Mouse (Mus musculus): Measurements from ENCODE around the gene 4930519P11Rik. TPM values are rescaled to one million over a fixed set of nuclear protein-coding genes. Genes with fewer than 3 reads are reported as not detected.

Gene 4930519P11Rik
- polyA plus RNA-seq, 1 experiment from 2014 or later, result 0.40 TPM

DNA sequence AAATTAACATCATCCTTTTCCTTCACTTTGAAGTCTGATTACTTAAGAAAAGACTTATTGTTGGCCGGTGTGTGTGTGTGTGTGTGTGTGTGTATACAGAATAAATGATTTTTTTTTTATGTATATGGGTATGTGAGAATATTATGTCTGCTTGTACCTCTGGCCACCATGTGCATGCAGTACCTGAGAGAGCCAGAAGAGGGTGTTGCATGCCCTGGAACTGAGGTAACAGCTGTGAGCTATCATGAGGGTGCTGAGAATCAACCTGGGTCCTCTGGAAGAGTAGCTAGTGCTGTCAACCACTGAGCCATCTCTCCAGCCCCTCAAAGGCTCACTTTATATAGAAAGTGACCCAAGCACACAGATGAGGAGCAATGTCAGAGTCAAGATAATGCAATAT lies 31.8 kb downstream of the 4930519P11Rik start:
- no peak for DNase-seq
- TF ChIP-seq CTCF (IDR thresholded peaks at IDR 0.05; ENCODE audit: low read depth) (peak; percentile 53), EP300 (IDR thresholded peaks at IDR 0.05; ENCODE audit: low read depth) (no peak)
- no peak overlapping the region for H3K9ac ChIP-seq (replicated peaks)
- H3K27ac ChIP-seq (ENCODE audit: low read depth), result no peak overlapping the region
- H3K4me1 ChIP-seq (ENCODE audit: insufficient read depth), result no peaks in the 10 kb centered on the region
- H3K9me3 ChIP-seq (ENCODE audit: low read length), result no peaks in the 10 kb centered on the region
- no peak overlapping the region for H3K4me3 ChIP-seq (ENCODE audit: low read depth, low read length)
- no peaks in the 10 kb centered on the region for H3K27me3 ChIP-seq (ENCODE audit: insufficient read depth, low read length)
- no peak overlapping the region for H3K4me2 ChIP-seq (ENCODE audit: low read depth, low read length)
- ATAC-seq, result no peak
- 93% methylated on average over 1 of the region's 1 CpGs for WGBS (ENCODE audit: insufficient replicate concordance)
- H3K36me3 ChIP-seq (replicated peaks; ENCODE audit: insufficient read depth, low read length), result peaks cover 2% of the 10 kb centered on the region; the same call in 1 of the 2 replicates

DNA sequence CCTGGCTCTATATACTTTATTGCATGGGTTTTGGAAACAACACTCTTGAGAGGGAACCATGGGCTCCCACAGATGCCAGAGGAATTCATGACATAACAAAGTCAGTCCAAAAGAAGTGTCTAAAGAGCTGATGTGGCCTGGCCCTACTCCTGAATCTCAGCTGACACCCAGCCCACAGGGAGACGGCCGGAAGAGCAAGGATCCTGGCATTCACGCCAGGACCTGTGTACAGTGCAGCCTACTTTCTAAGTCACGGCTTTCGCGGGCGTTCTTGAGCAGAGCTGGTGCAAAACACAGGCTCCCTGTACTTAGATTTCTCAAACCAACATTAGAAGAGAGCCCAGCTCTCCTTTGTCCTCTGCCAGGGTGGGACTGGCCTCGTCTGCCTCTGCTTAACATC lies 32.7 kb downstream of the 4930519P11Rik start:
- H3K4me2 ChIP-seq (ENCODE audit: low read depth, low read length), result no peak overlapping the region
- TF ChIP-seq CTCF (IDR thresholded peaks at IDR 0.05; ENCODE audit: low read depth) (no peak), EP300 (IDR thresholded peaks at IDR 0.05; ENCODE audit: low read depth) (no peak)
- no peaks in the 10 kb centered on the region for H3K4me1 ChIP-seq (ENCODE audit: insufficient read depth)
- H3K36me3 ChIP-seq (replicated peaks; ENCODE audit: insufficient read depth, low read length), result no peaks in the 10 kb centered on the region
- H3K27me3 ChIP-seq (ENCODE audit: insufficient read depth, low read length), result no peaks in the 10 kb centered on the region
- DNase-seq (no peak), ATAC-seq (no peak)
- H3K4me3 ChIP-seq (ENCODE audit: low read depth, low read length), result no peak overlapping the region
- H3K27ac ChIP-seq (ENCODE audit: low read depth), result no peak overlapping the region
- 82% methylated on average over 8 of the region's 8 CpGs for WGBS (ENCODE audit: insufficient replicate concordance)
- no peak overlapping the region for H3K9ac ChIP-seq (replicated peaks)
- no peaks in the 10 kb centered on the region for H3K9me3 ChIP-seq (ENCODE audit: low read length)

DNA sequence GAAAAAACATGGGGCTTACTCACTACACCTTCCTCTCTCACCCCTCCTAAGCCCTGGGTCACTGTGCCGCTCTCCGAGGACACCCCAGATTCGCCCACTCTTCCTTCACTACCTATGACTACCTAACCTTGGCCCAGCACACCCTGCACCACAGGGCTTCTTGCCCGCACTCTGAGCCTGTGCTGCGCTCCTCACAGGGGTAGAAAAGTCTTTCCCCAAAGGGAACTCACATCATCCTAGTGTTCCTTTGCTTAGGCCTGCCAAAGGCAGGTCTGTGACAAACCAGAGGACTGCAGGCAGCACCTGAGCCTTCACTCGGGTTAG lies 35.5 kb downstream of the 4930519P11Rik start:
- Histone ChIP-seq H3K9me3 (ENCODE audit: low read length) (no peaks in the 10 kb centered on the region), H3K4me3 (ENCODE audit: low read depth, low read length) (no peak overlapping the region), H3K9ac (replicated peaks) (no peak overlapping the region), H3K4me2 (ENCODE audit: low read depth, low read length) (no peak overlapping the region), H3K36me3 (replicated peaks; ENCODE audit: insufficient read depth, low read length) (no peaks in the 10 kb centered on the region), H3K27ac (ENCODE audit: low read depth) (no peak overlapping the region), H3K27me3 (ENCODE audit: insufficient read depth, low read length) (no peaks in the 10 kb centered on the region), H3K4me1 (ENCODE audit: insufficient read depth) (no peaks in the 10 kb centered on the region)
- ATAC-seq (no peak), DNase-seq (no peak)
- 89% methylated on average over 6 of the region's 6 CpGs for WGBS (ENCODE audit: insufficient replicate concordance)
- TF ChIP-seq CTCF (IDR thresholded peaks at IDR 0.05; ENCODE audit: low read depth) (no peak), EP300 (IDR thresholded peaks at IDR 0.05; ENCODE audit: low read depth) (no peak)

DNA sequence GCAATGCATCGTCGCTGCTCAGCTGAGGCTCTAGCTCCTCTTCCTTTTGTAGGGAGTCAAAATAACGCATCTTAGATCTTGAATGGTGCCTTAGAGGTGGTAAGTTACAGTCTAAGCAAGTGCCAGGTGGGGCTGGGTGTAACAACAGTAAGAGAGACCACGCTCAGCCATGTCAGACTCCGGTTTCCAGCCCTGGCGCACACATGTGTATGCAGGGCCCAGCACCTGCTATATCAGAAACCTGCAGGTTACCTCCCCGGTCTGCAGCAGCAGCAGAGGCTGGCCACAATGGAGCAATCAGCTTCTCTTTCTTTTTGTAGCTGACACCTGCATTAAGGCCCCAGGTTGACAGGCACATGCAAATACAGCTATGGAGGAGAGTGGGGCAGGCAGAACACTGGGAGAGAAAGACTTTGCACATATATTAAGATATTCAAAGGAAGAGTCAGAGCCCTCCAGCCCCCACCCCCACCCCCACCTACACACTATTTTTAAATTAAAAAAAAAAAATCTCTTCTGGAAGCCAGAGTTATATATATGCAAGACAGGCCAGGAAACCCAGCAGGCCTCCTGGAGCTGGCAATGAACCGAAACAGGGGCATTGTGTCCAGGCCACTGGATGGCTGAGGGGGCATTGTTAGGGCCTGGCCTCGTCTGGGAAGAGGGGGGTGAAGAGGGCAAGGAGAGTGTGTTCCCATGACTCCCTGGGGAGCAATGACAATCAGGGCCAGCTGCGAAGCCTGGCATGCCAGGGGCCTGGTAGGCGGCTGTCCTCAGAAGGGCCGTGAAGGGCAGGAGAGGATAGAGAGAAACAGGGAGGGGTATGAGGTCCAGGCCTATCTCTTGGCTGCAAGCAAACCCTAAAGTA lies 36.1 kb downstream of the 4930519P11Rik start:
- H3K27ac ChIP-seq (ENCODE audit: low read depth), result no peak overlapping the region
- ATAC-seq, result no peak
- no peaks in the 10 kb centered on the region for H3K9me3 ChIP-seq (ENCODE audit: low read length)
- H3K27me3 ChIP-seq (ENCODE audit: insufficient read depth, low read length), result no peaks in the 10 kb centered on the region
- WGBS (ENCODE audit: insufficient replicate concordance), result 71% methylated on average over 12 of the region's 12 CpGs
- H3K4me1 ChIP-seq (ENCODE audit: insufficient read depth), result no peaks in the 10 kb centered on the region
- no peak overlapping the region for H3K4me3 ChIP-seq (ENCODE audit: low read depth, low read length)
- no peak for DNase-seq
- H3K9ac ChIP-seq (replicated peaks), result no peak overlapping the region
- TF ChIP-seq CTCF (IDR thresholded peaks at IDR 0.05; ENCODE audit: low read depth), result no peak
- no peaks in the 10 kb centered on the region for H3K36me3 ChIP-seq (replicated peaks; ENCODE audit: insufficient read depth, low read length)
- no peak overlapping the region for H3K4me2 ChIP-seq (ENCODE audit: low read depth, low read length)

DNA sequence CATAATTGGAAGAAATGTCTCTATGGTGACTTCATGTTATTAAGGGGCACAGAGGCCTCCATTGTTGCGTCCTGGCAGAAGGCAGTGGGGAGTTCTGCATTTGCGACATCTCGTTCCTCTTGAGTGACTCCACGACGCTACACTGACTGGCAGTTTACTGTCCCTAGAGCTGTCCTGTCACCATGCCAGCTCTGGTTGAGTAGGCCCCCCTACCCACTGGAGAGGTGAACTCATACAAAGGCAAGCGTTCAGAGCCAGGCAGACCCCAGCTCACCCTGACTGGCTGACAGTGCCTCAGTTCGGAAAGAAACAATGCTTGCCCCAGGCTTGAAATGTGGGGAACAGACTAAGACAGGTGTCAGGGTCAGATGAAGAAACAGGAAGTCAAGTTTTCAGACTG lies 39.0 kb downstream of the 4930519P11Rik start:
- H3K4me1 ChIP-seq (ENCODE audit: insufficient read depth), result peaks cover 13% of the 10 kb centered on the region

DNA sequence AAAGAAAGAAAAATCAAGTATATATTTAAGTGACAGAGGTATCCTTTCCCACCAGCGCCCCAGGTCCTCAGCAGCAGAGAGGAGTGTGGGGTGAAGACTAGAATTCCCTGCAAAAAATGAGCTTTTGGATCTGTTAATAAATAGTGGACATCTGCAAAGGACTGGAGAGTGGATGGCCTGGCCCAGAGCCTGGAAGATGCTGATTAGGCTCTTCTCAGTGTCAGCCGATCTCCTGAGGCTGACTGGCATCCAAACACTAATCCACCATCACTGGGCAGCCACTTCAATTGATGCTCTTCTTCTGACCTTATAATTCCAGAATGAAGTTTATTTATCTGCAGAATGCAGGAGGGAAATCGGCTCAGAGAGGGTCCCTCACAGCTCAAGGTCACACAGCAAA lies 40.2 kb downstream of the 4930519P11Rik start:
- Histone ChIP-seq H3K27me3 (ENCODE audit: insufficient read depth, low read length) (no peaks in the 10 kb centered on the region), H3K4me1 (ENCODE audit: insufficient read depth) (peaks cover 23% of the 10 kb centered on the region), H3K9me3 (ENCODE audit: low read length) (no peaks in the 10 kb centered on the region), H3K36me3 (replicated peaks; ENCODE audit: insufficient read depth, low read length) (0 out of 2 replicates have a peak, but pooled peaks cover under 1% of the 10 kb centered on the region), H3K4me2 (ENCODE audit: low read depth, low read length) (no peak overlapping the region), H3K9ac (replicated peaks) (no peak overlapping the region), H3K4me3 (ENCODE audit: low read depth, low read length) (no peak overlapping the region), H3K27ac (ENCODE audit: low read depth) (no peak overlapping the region)
- WGBS (ENCODE audit: insufficient replicate concordance), result 72% methylated on average over 3 of the region's 3 CpGs
- no peak for DNase-seq
- ATAC-seq, result no peak
- no peak for TF ChIP-seq CTCF (IDR thresholded peaks at IDR 0.05; ENCODE audit: low read depth)
- no peak for TF ChIP-seq EP300 (IDR thresholded peaks at IDR 0.05; ENCODE audit: low read depth)

More for the DNA sequence above, 39.0 kb downstream of the 4930519P11Rik start:
- no peak for TF ChIP-seq CTCF (IDR thresholded peaks at IDR 0.05; ENCODE audit: low read depth)
- no peak for TF ChIP-seq EP300 (IDR thresholded peaks at IDR 0.05; ENCODE audit: low read depth)
- 38% methylated on average over 7 of the region's 7 CpGs for WGBS (ENCODE audit: insufficient replicate concordance)
- H3K27me3 ChIP-seq (ENCODE audit: insufficient read depth, low read length), result no peaks in the 10 kb centered on the region
- no peak overlapping the region for H3K4me2 ChIP-seq (ENCODE audit: low read depth, low read length)
- no peak for ATAC-seq
- H3K4me3 ChIP-seq (ENCODE audit: low read depth, low read length), result no peak overlapping the region
- peak overlapping the region; percentile 86 for H3K27ac ChIP-seq (ENCODE audit: low read depth)
- H3K36me3 ChIP-seq (replicated peaks; ENCODE audit: insufficient read depth, low read length), result no peaks in the 10 kb centered on the region
- DNase-seq, result peak; percentile 48
- no peak overlapping the region for H3K9ac ChIP-seq (replicated peaks)
- H3K9me3 ChIP-seq (ENCODE audit: low read length), result no peaks in the 10 kb centered on the region
